Mouse (Mus musculus): ENCODE measurements around the gene Arhgap45.

DNA sequence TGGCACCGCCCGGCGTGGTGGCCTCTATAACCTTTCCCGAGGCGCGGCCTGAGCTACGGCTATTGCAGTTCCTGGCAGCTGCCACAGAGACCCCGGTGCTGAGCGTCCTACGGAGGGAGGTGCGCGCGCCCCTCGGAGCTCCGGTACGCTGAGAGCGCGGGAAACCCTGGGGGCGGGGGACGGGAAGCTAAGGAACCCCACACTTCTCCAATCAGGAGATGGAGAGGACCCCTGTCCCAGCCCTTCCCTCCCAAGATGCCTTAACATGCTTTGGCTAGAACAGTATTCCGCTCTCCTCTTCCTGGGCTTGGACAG lies 45.3 kb upstream of the Arhgap45 start:
- no peak for TF ChIP-seq CTCF (IDR thresholded peaks at IDR 0.05; ENCODE audit: low read depth)
- no peak for TF ChIP-seq EP300 (IDR thresholded peaks at IDR 0.05; ENCODE audit: low read depth)

Measured in liver, embryonic 14.5 days (tissue).